In genomic region chr17:51812261-51812941, GRCm38 (mm10) we compare ENCODE assay signal across 8 mouse cellular contexts. TPM values are rescaled to one million over a fixed set of nuclear protein-coding genes. Genes with fewer than 3 reads are reported as not detected.
DNase-seq lines count a peak whose midpoint lies in the region; ATAC-seq and TF ChIP-seq lines count a peak whose summit lies in the region.

No protein-coding gene starts in this region.

- no peak for TF ChIP-seq EP300 in lung, postnatal 0 days (IDR thresholded peaks at IDR 0.05)
- TF ChIP-seq EP300 in stomach, postnatal 0 days (optimal IDR thresholded peaks at IDR 0.05), result no peak

- H3K9ac ChIP-seq in embryonic facial prominence, embryonic 12.5 days, result peak overlapping the region; percentile 78
- H3K9ac ChIP-seq in hindbrain, embryonic 11.5 days (ENCODE audit: low read depth, low read length), result peak overlapping the region; percentile 82
- H3K9ac ChIP-seq in lung, postnatal 0 days (replicated peaks; ENCODE audit: low read depth), result peak overlapping the region; percentile 43
- H3K9ac ChIP-seq in stomach, postnatal 0 days (ENCODE audit: low read length), result peak overlapping the region; percentile 72

- peak overlapping the region; percentile 78 for H3K4me2 ChIP-seq in embryonic facial prominence, embryonic 12.5 days (replicated peaks)
- H3K4me2 ChIP-seq in hindbrain, embryonic 11.5 days (replicated peaks; ENCODE audit: low read depth, low read length), result peak overlapping the region; percentile 48
- peak overlapping the region; percentile 94 for H3K4me2 ChIP-seq in lung, postnatal 0 days (replicated peaks; ENCODE audit: low read depth, low read length)
- peak overlapping the region; percentile 95 for H3K4me2 ChIP-seq in stomach, postnatal 0 days (replicated peaks; ENCODE audit: low read depth)

- intact Hi-C loops in left cerebral cortex, postnatal 4 days (cut with DNase I), result no loop called here

- H3K27ac ChIP-seq in embryonic facial prominence, embryonic 12.5 days, result peak overlapping the region; percentile 77
- H3K27ac ChIP-seq in hindbrain, embryonic 11.5 days (ENCODE audit: low read depth, low read length), result peak overlapping the region; percentile 96
- H3K27ac ChIP-seq in lung, postnatal 0 days (ENCODE audit: low read length), result no peak overlapping the region
- peak overlapping the region; percentile 30; the same call in 1 of the 2 replicates for H3K27ac ChIP-seq in stomach, postnatal 0 days (replicated peaks)

- no peaks in the 10 kb centered on the region for H3K36me3 ChIP-seq in embryonic facial prominence, embryonic 12.5 days
- no peaks in the 10 kb centered on the region for H3K36me3 ChIP-seq in hindbrain, embryonic 11.5 days (ENCODE audit: control insufficient read depth, insufficient read depth, low read length)
- no peaks in the 10 kb centered on the region for H3K36me3 ChIP-seq in lung, postnatal 0 days (ENCODE audit: insufficient read depth, low read length)
- H3K36me3 ChIP-seq in stomach, postnatal 0 days (ENCODE audit: control insufficient read depth, insufficient read depth, low read length), result no peaks in the 10 kb centered on the region

- DNase-seq in left cerebral cortex, postnatal 4 days, result peak; percentile 62
- no peak for DNase-seq in left cerebral cortex, adult 11 months (ENCODE audit: low spot score)
- peak; percentile 20 for DNase-seq in adrenal gland, adult 8-10 months
- peak; percentile 79 for DNase-seq in hindbrain, embryonic 11.5 days (ENCODE audit: low spot score)
- peak; percentile 18 for DNase-seq in lung, postnatal 0 days (ENCODE audit: low spot score)
- DNase-seq in stomach, postnatal 0 days (ENCODE audit: low spot score), result peak; percentile 21
- DNase-seq in spleen, adult 12 weeks (ENCODE audit: low spot score), result no peak

- 0 out of 2 replicates have a peak, but pooled peaks cover 6% of the 10 kb centered on the region for H3K4me1 ChIP-seq in embryonic facial prominence, embryonic 12.5 days
- no peaks in the 10 kb centered on the region for H3K4me1 ChIP-seq in hindbrain, embryonic 11.5 days (replicated peaks; ENCODE audit: control insufficient read depth, insufficient read depth, low read length)
- H3K4me1 ChIP-seq in lung, postnatal 0 days (ENCODE audit: insufficient read depth, low read depth, low read length), result no peaks in the 10 kb centered on the region
- H3K4me1 ChIP-seq in stomach, postnatal 0 days (replicated peaks; ENCODE audit: control insufficient read depth, insufficient read depth), result no peaks in the 10 kb centered on the region

- H3K27me3 ChIP-seq in embryonic facial prominence, embryonic 12.5 days, result 0 out of 2 replicates have a peak, but pooled peaks cover 2% of the 10 kb centered on the region
- no peaks in the 10 kb centered on the region for H3K27me3 ChIP-seq in hindbrain, embryonic 11.5 days (ENCODE audit: control insufficient read depth, insufficient read depth, low read length)
- H3K27me3 ChIP-seq in lung, postnatal 0 days (replicated peaks; ENCODE audit: insufficient read depth, low read length), result no peaks in the 10 kb centered on the region
- H3K27me3 ChIP-seq in stomach, postnatal 0 days (ENCODE audit: control insufficient read depth, insufficient read depth, low read length), result no peaks in the 10 kb centered on the region

- no peak for TF ChIP-seq CTCF in lung, postnatal 0 days (IDR thresholded peaks at IDR 0.05)
- TF ChIP-seq CTCF in stomach, postnatal 0 days (IDR thresholded peaks at IDR 0.05; ENCODE audit: low read depth), result no peak

- H3K9me3 ChIP-seq in embryonic facial prominence, embryonic 12.5 days, result no peaks in the 10 kb centered on the region
- H3K9me3 ChIP-seq in hindbrain, embryonic 11.5 days (ENCODE audit: control insufficient read depth, low read length), result no peaks in the 10 kb centered on the region
- no peaks in the 10 kb centered on the region for H3K9me3 ChIP-seq in lung, postnatal 0 days (ENCODE audit: low read length)
- H3K9me3 ChIP-seq in stomach, postnatal 0 days (ENCODE audit: control insufficient read depth, low read length), result no peaks in the 10 kb centered on the region

- peak; percentile 61 for ATAC-seq in embryonic facial prominence, embryonic 12.5 days (ENCODE audit: insufficient number of reproducible peaks, insufficient read depth, low FRiP score, low TSS enrichment)
- ATAC-seq in hindbrain, embryonic 11.5 days (ENCODE audit: low FRiP score), result peak; percentile 72
- ATAC-seq in lung, postnatal 0 days, result peak; percentile 37
- ATAC-seq in stomach, postnatal 0 days (ENCODE audit: low FRiP score, low TSS enrichment), result peak; percentile 26; the same call in 1 of the 2 replicates

- H3K4me3 ChIP-seq in embryonic facial prominence, embryonic 12.5 days, result peak overlapping the region; percentile 79
- H3K4me3 ChIP-seq in hindbrain, embryonic 11.5 days (ENCODE audit: low read depth, low read length), result peak overlapping the region; percentile 69
- H3K4me3 ChIP-seq in lung, postnatal 0 days (ENCODE audit: low read depth, low read length), result peak overlapping the region; percentile 84
- H3K4me3 ChIP-seq in stomach, postnatal 0 days (ENCODE audit: low read depth, low read length), result peak overlapping the region; percentile 85

- WGBS in embryonic facial prominence, embryonic 12.5 days, result under 1% methylated on average over 43 of the region's 48 CpGs
- under 1% methylated on average over 38 of the region's 48 CpGs for WGBS in hindbrain, embryonic 11.5 days
- WGBS in lung, postnatal 0 days, result 4% methylated on average over 38 of the region's 48 CpGs
- under 1% methylated on average over 32 of the region's 48 CpGs for WGBS in stomach, postnatal 0 days

RNA-seq across cellular contexts. Expression of gene Satb1, which starts 20.7 kb away (rescaled TPM):
- 100 to 1,000 TPM; 168 to 200 TPM for total RNA-seq in left cerebral cortex, postnatal 4 days (2021)
- 10 to 100 TPM; 27.1 to 31.6 (median 28.1) TPM for total RNA-seq in adrenal gland, adult 8-10 months (2022)
- polyA plus RNA-seq in embryonic facial prominence, embryonic 12.5 days (2016; fragmentation: Nextera tagmentation; extraction: Ambion mirVana), result 19.7 and 20.3 TPM in 2 replicates
- 29.5 and 32.0 TPM in 2 replicates for polyA plus RNA-seq in hindbrain, embryonic 11.5 days (2014; fragmentation: Nextera tagmentation; extraction: Ambion mirVana)
- 5.0 and 5.6 TPM in 2 replicates for polyA plus RNA-seq in lung, postnatal 0 days (2015; fragmentation: Nextera tagmentation; extraction: Ambion mirVana)
- 2.6 and 2.9 TPM in 2 replicates for polyA plus RNA-seq in stomach, postnatal 0 days (2015; fragmentation: Nextera tagmentation; extraction: Ambion mirVana)

Comparison
In these comparisons a context has a peak if more than half of its experiments do, and no peak if none do; other contexts are left out.
1. DNase-seq: peak in left cerebral cortex, postnatal 4 days (single experiment), adrenal gland, adult 8-10 months (single experiment), hindbrain, embryonic 11.5 days (single experiment), lung, postnatal 0 days (single experiment) and stomach, postnatal 0 days (single experiment); none in left cerebral cortex, adult 11 months (single experiment) and spleen, adult 12 weeks (single experiment).
2. Peak in every context shown above with its lines, with median percentiles within 50 percentile points of each other: ATAC-seq, H3K4me2 ChIP-seq, H3K4me3 ChIP-seq and H3K9ac ChIP-seq.